Mouse (Mus musculus): Measurements from ENCODE around the gene Gbp7. TPM values are rescaled to one million over a fixed set of nuclear protein-coding genes. Genes with fewer than 3 reads are reported as not detected.
A peak's percentile ranks its signal among the peaks of the same experiment; 100 is the strongest.

Gbp7 gene
- total and polyA plus RNA-seq, 3 experiments, result 2.5 to 8.1 (median 2.7) TPM

DNA sequence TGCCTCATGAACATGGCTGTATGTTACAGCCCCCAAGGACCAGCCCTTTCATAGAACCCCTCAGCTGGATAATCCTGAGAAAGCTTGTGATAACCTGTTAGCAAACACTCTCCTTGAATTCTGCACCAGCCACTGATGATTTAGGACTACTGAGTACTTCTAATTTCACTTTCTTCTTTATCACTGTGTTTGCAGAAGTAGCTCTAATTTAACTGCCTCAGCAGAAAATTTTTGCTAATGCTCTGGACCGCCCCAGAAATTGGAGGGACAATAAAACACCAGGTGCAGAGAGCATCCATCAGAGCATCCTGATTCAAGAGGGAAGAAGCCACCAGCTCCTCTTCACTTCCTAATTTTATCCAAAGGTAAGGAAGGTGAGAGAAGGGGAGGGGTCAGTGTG is 64.4 kb downstream of the Gbp7 start, which contains the start of gene Gbp2b:
Gene Gbp2b (plus strand): TSS at position 301 of the 400 bp plus-strand sequence.
- Histone ChIP-seq H3K4me2 (ENCODE audit: insufficient read depth, low read depth, poor library complexity, severe bottlenecking) (no peak within 1 kb of the TSS), H3K4me1 (ENCODE audit: control insufficient read depth in 1 of 2, insufficient read depth in 2 of 2) (peaks cover 31 to 70% of the 10 kb centered on the region in 2 experiments), H3K9ac (ENCODE audit: insufficient read depth, low read depth) (no peak within 1 kb of the TSS), H3K36me3 (replicated peaks in 1 of 2; ENCODE audit: control insufficient read depth in 1 of 2, insufficient read depth in 1 of 2, low read length in 1 of 2) (no peaks in the 10 kb centered on the region), H3K27ac (ENCODE audit: insufficient read depth, low read depth) (no peak within 1 kb of the TSS), H3K27me3 (replicated peaks) (no peaks in the 10 kb centered on the region), H3K79me2 (replicated peaks; ENCODE audit: control insufficient read depth, extremely low read depth, insufficient read depth, poor library complexity, severe bottlenecking) (no peaks in the 10 kb centered on the region), H3K4me3 (replicated peaks in 1 of 3; ENCODE audit: low read depth in 2 of 3, low read length in 2 of 3, poor library complexity in 1 of 3) (no peak within 1 kb of the TSS), H3K9me3 (replicated peaks; ENCODE audit: low read length) (peaks cover 3% of the 10 kb centered on the region)
- in situ Hi-C loops (cut with MboI; ENCODE audit: low pct_ligation_motif_present, low pct_unique_long_range_greater_than_20kb, low sequenced_read_pairs) (no loop called here), dilution Hi-C loops (cut with MboI; ENCODE audit: extremely low pct_ligation_motif_present, extremely low pct_unique_long_range_greater_than_20kb, low sequenced_read_pairs) (no loop called here)
- no peak for TF ChIP-seq TCF12 (IDR thresholded peaks at IDR 0.05; ENCODE audit: low read depth, low read length)
- no peak for TF ChIP-seq RAD21 (IDR thresholded peaks at IDR 0.05; ENCODE audit: low read depth, low read length)
- no peak for TF ChIP-seq E2F4 (IDR thresholded peaks at IDR 0.05; ENCODE audit: insufficient replicate concordance, low read depth, low read length)
- no peak for TF ChIP-seq MAZ (IDR thresholded peaks at IDR 0.05; ENCODE audit: low read depth, low read length)
- TF ChIP-seq MAFK (IDR thresholded peaks at IDR 0.05; ENCODE audit: insufficient replicate concordance, low read length), result 0 out of 2 replicates have a peak, but pooled peaks have one; percentile 18
- TF ChIP-seq KAT2A (IDR thresholded peaks at IDR 0.05; ENCODE audit: insufficient replicate concordance, low read length), result no peak
- no peak for DNase-seq (ENCODE audit: extremely low read depth)

DNA sequence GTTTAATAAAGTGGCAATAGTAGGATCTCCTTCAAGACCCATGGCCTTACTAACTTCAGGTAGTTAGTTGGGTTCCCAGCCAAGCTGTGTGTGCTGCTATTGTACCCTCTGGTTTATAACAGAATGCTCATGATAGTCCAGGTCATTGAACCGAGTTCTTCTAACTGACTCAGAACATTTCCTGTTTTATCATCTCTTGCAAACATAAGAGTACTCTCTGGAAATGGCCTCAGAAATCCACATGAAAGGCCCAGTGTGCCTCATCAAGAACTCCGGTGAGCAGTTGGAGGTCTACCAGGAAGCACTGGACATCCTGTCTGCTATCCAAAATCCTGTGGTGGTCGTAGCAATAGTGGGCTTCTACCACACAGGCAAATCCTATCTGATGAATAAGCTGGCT is 67.8 kb downstream of the Gbp7 start:
- DNase-seq (ENCODE audit: extremely low read depth), result peak; percentile 28
- H3K9me3 ChIP-seq (replicated peaks; ENCODE audit: low read length), result peaks cover under 1% of the 10 kb centered on the region
- H3K79me2 ChIP-seq (replicated peaks; ENCODE audit: control insufficient read depth, extremely low read depth, insufficient read depth, poor library complexity, severe bottlenecking), result no peaks in the 10 kb centered on the region
- TF ChIP-seq CHD1 (IDR thresholded peaks at IDR 0.05; ENCODE audit: low read depth, low read length), result peak; percentile 42; the same call in 1 of the 2 replicates
- TF ChIP-seq MEF2A (IDR thresholded peaks at IDR 0.05; ENCODE audit: borderline replicate concordance, low read depth, low read length), result 0 out of 2 replicates have a peak, but pooled peaks have one; percentile 37
- TF ChIP-seq SIN3A (IDR thresholded peaks at IDR 0.05; ENCODE audit: low read length), result 0 out of 2 replicates have a peak, but pooled peaks have one; percentile 40
- TF ChIP-seq EP300 (IDR thresholded peaks at IDR 0.05; ENCODE audit: low read length), result peak; percentile 52
- TF ChIP-seq CTCF (conservative IDR thresholded peaks at IDR 0.05 in 1 of 2, IDR thresholded peaks at IDR 0.05 in 1 of 2; ENCODE audit: low read depth in 2 of 2, low read length in 2 of 2), result no peak
- no peak for TF ChIP-seq ELF1 (IDR thresholded peaks at IDR 0.05; ENCODE audit: low read depth, low read length)
- no peak for TF ChIP-seq RAD21 (IDR thresholded peaks at IDR 0.05; ENCODE audit: low read depth, low read length)
- TF ChIP-seq HCFC1 (IDR thresholded peaks at IDR 0.05; ENCODE audit: low read depth, low read length), result peak; percentile 22; the same call in 1 of the 2 replicates
- 0 out of 2 replicates have a peak, but pooled peaks have one; percentile 59 for TF ChIP-seq RCOR1 (conservative IDR thresholded peaks at IDR 0.05; ENCODE audit: low read depth, low read length)
- 0 out of 2 replicates have a peak, but pooled peaks have one; percentile 23 for TF ChIP-seq NELFE (IDR thresholded peaks at IDR 0.05; ENCODE audit: low read depth, low read length)
- peak; percentile 9; the same call in 1 of the 2 replicates for TF ChIP-seq BHLHE40 (IDR thresholded peaks at IDR 0.05; ENCODE audit: low read depth, low read length)
- TF ChIP-seq ZC3H11A (IDR thresholded peaks at IDR 0.05; ENCODE audit: low read depth, low read length), result no peak
- no peak for TF ChIP-seq MXI1 (IDR thresholded peaks at IDR 0.05; ENCODE audit: low read depth, low read length)
- TF ChIP-seq JUN (IDR thresholded peaks at IDR 0.05; ENCODE audit: insufficient read depth, low read depth, low read length), result no peak
- TF ChIP-seq E2F4 (IDR thresholded peaks at IDR 0.05; ENCODE audit: insufficient replicate concordance, low read depth, low read length), result no peak
- no peak for TF ChIP-seq TBP (conservative IDR thresholded peaks at IDR 0.05; ENCODE audit: low read depth, low read length)
- TF ChIP-seq ETS1 (conservative IDR thresholded peaks at IDR 0.05; ENCODE audit: low read depth, low read length), result 0 out of 2 replicates have a peak, but pooled peaks have one; percentile 14
- 0 out of 2 replicates have a peak, but pooled peaks have one; percentile 48 for TF ChIP-seq MAFK (IDR thresholded peaks at IDR 0.05; ENCODE audit: insufficient replicate concordance, low read length)
- TF ChIP-seq ZMIZ1 (IDR thresholded peaks at IDR 0.05; ENCODE audit: low read depth, low read length), result no peak
- TF ChIP-seq NRF1 (IDR thresholded peaks at IDR 0.05; ENCODE audit: low read depth, low read length), result peak; percentile 18; the same call in 1 of the 2 replicates
- 0 out of 2 replicates have a peak, but pooled peaks have one; percentile 14 for TF ChIP-seq CHD2 (IDR thresholded peaks at IDR 0.05; ENCODE audit: low read length)
- peak; percentile 31; the same call in 1 of the 2 replicates for TF ChIP-seq MAX (IDR thresholded peaks at IDR 0.05; ENCODE audit: low read length)
- TF ChIP-seq USF2 (conservative IDR thresholded peaks at IDR 0.05; ENCODE audit: low read depth, low read length), result no peak
- TF ChIP-seq MAZ (IDR thresholded peaks at IDR 0.05; ENCODE audit: low read depth, low read length), result 0 out of 2 replicates have a peak, but pooled peaks have one; percentile 65
- no peak for TF ChIP-seq UBTF (IDR thresholded peaks at IDR 0.05; ENCODE audit: low read depth, low read length)
- 0 out of 2 replicates have a peak overlapping the region, but pooled peaks have one; percentile 6 for H3K4me2 ChIP-seq (ENCODE audit: insufficient read depth, low read depth, poor library complexity, severe bottlenecking)
- H3K36me3 ChIP-seq (replicated peaks in 1 of 2; ENCODE audit: control insufficient read depth in 1 of 2, insufficient read depth in 1 of 2, low read length in 1 of 2), result no peaks in the 10 kb centered on the region
- in situ Hi-C loops (cut with MboI; ENCODE audit: low pct_ligation_motif_present, low pct_unique_long_range_greater_than_20kb, low sequenced_read_pairs) (no loop called here), dilution Hi-C loops (cut with MboI; ENCODE audit: extremely low pct_ligation_motif_present, extremely low pct_unique_long_range_greater_than_20kb, low sequenced_read_pairs) (no loop called here)
- peak overlapping the region; percentile 13; the same call in 1 of the 2 replicates for H3K27ac ChIP-seq (ENCODE audit: insufficient read depth, low read depth)
- H3K4me3 ChIP-seq (replicated peaks in 1 of 3; ENCODE audit: low read depth in 2 of 3, low read length in 2 of 3, poor library complexity in 1 of 3), result no peak overlapping the region
- peaks cover 23 to 59% of the 10 kb centered on the region in 2 experiments for H3K4me1 ChIP-seq (ENCODE audit: control insufficient read depth in 1 of 2, insufficient read depth in 2 of 2)
- no peak overlapping the region for H3K9ac ChIP-seq (ENCODE audit: insufficient read depth, low read depth)
- H3K27me3 ChIP-seq (replicated peaks), result no peaks in the 10 kb centered on the region
